Comparison of ENCODE assay signal across 8 mouse cellular contexts in genomic region chr17:28350466-28351352, GRCm38 (mm10). TPM values are rescaled to one million over a fixed set of nuclear protein-coding genes. Genes with fewer than 3 reads are reported as not detected.
DNase-seq lines count a peak whose midpoint lies in the region; ATAC-seq and TF ChIP-seq lines count a peak whose summit lies in the region.

Tead3 (minus strand) TSS chr17:28350817.

- no peaks in the 10 kb centered on the region for H3K36me3 ChIP-seq in hindbrain, embryonic 14.5 days (replicated peaks; ENCODE audit: control insufficient read depth, insufficient read depth)
- no peaks in the 10 kb centered on the region for H3K36me3 ChIP-seq in liver, adult 2 months (ENCODE audit: control insufficient read depth, insufficient read depth, low read length)
- no peaks in the 10 kb centered on the region for H3K36me3 ChIP-seq in myocyte (ENCODE audit: control insufficient read depth, insufficient read depth)

- peak; percentile 72 for DNase-seq in ES-CJ7 (ENCODE audit: low read depth, low spot score)
- peak; percentile 92 for DNase-seq in adrenal gland, postnatal 14 days
- peak; percentile 89 for DNase-seq in gastrocnemius, adult 2 months
- peak; percentile 57 for DNase-seq in hindbrain, embryonic 14.5 days (ENCODE audit: low spot score)
- DNase-seq in liver, adult 2 months (ENCODE audit: extremely low read depth, low read depth, low spot score), result peak; percentile 57
- DNase-seq in testis, postnatal 14 days (ENCODE audit: low spot score), result peak; percentile 79
- DNase-seq in c-Kit-positive CD71-positive TER-119-positive erythroid progenitor cells, embryonic 14.5 days (ENCODE audit: low spot score), result no peak

- peak; percentile 64 for ATAC-seq in hindbrain, embryonic 14.5 days (ENCODE audit: low FRiP score)

- peaks cover 29% of the 10 kb centered on the region for H3K27me3 ChIP-seq in hindbrain, embryonic 14.5 days (ENCODE audit: control insufficient read depth, insufficient read depth, low read length)
- H3K27me3 ChIP-seq in liver, adult 2 months (ENCODE audit: control insufficient read depth, insufficient read depth, low read length), result no peaks in the 10 kb centered on the region
- H3K27me3 ChIP-seq in myocyte (ENCODE audit: control insufficient read depth, insufficient read depth, insufficient read length), result no peaks in the 10 kb centered on the region

- H3K9me3 ChIP-seq in hindbrain, embryonic 14.5 days (ENCODE audit: control insufficient read depth, low read length), result no peaks in the 10 kb centered on the region

- H3K27ac ChIP-seq in gastrocnemius, adult 2 months, result peak within 1 kb of the TSS; percentile 95
- 0 out of 2 replicates have a peak within 1 kb of the TSS, but pooled peaks have one; percentile 43 for H3K27ac ChIP-seq in hindbrain, embryonic 14.5 days
- peak within 1 kb of the TSS; percentile 96 for H3K27ac ChIP-seq in liver, adult 2 months (replicated peaks; ENCODE audit: insufficient read depth, low read depth, low read length)

- TF ChIP-seq CTCF in gastrocnemius, adult 2 months (IDR thresholded peaks at IDR 0.05), result peak; percentile 39
- TF ChIP-seq CTCF in liver, adult 2 months (IDR thresholded peaks at IDR 0.05; ENCODE audit: low read depth, low read length), result no peak

- intact Hi-C loops in gastrocnemius, adult 2 months (cut with DNase I), result loop anchor here (2.0 kb wide), 1 partner anchor 20 kb away; no protein-coding TSS in a partner anchor

- H3K79me2 ChIP-seq in liver, adult 2 months (ENCODE audit: control insufficient read depth, insufficient read depth, low read length), result peaks cover 34% of the 10 kb centered on the region
- H3K79me2 ChIP-seq in myocyte (ENCODE audit: control insufficient read depth, insufficient read depth), result peaks cover 40% of the 10 kb centered on the region

- peak within 1 kb of the TSS; percentile 54 for H3K9ac ChIP-seq in hindbrain, embryonic 14.5 days
- peak within 1 kb of the TSS; percentile 97 for H3K9ac ChIP-seq in liver, adult 2 months (ENCODE audit: low read depth, low read length)

- peak within 1 kb of the TSS; percentile 91 for H3K4me2 ChIP-seq in hindbrain, embryonic 14.5 days (replicated peaks)
- peak within 1 kb of the TSS; percentile 97 for H3K4me2 ChIP-seq in myocyte (ENCODE audit: low read depth)

- H3ac ChIP-seq in myocyte (ENCODE audit: control insufficient read depth, insufficient read length), result peak within 1 kb of the TSS; percentile 80

- under 1% methylated on average over 57 of the region's 73 CpGs for WGBS in hindbrain, embryonic 14.5 days
- WGBS in liver, adult 2 months, result 1% methylated on average over 57 of the region's 73 CpGs

- H3K4me3 ChIP-seq in gastrocnemius, adult 2 months, result peak within 1 kb of the TSS; percentile 82
- H3K4me3 ChIP-seq in hindbrain, embryonic 14.5 days (replicated peaks; ENCODE audit: low read length), result peak within 1 kb of the TSS; percentile 54
- peak within 1 kb of the TSS; percentile 96 for H3K4me3 ChIP-seq in liver, adult 2 months (ENCODE audit: insufficient read depth, low read depth, low read length)
- peak within 1 kb of the TSS; percentile 73 for H3K4me3 ChIP-seq in myocyte

- peaks cover 10% of the 10 kb centered on the region for H3K4me1 ChIP-seq in hindbrain, embryonic 14.5 days (replicated peaks; ENCODE audit: control insufficient read depth, insufficient read depth, low read length)
- H3K4me1 ChIP-seq in liver, adult 2 months (ENCODE audit: control insufficient read depth, insufficient read depth, low read length), result peaks cover 13% of the 10 kb centered on the region

- TF ChIP-seq POLR2A in liver, adult 2 months (IDR thresholded peaks at IDR 0.05; ENCODE audit: extremely low read depth, insufficient read depth, low read length), result peak; percentile 55; the same call in 1 of the 2 replicates
- TF ChIP-seq POLR2A in myocyte (IDR thresholded peaks at IDR 0.05; ENCODE audit: insufficient read length, low read depth), result peak; percentile 74

TF ChIP-seq in myocyte, 11 proteins besides CTCF, POLR2A, EP300 and RAD21:
- TF ChIP-seq USF1 (IDR thresholded peaks at IDR 0.05; ENCODE audit: low read depth) (no peak), MAX (IDR thresholded peaks at IDR 0.05; ENCODE audit: low read depth) (no peak), POLR2AphosphoS2 (IDR thresholded peaks at IDR 0.05; ENCODE audit: insufficient read length, low read depth) (peak; percentile 54), E2F4 (IDR thresholded peaks at IDR 0.05; ENCODE audit: insufficient read depth) (no peak), TCF12 (IDR thresholded peaks at IDR 0.05; ENCODE audit: insufficient read depth, poor library complexity, severe bottlenecking) (no peak)

RNA-seq across cellular contexts. Expression of gene Tead3, which starts in this region (rescaled TPM):
- total RNA-seq in adrenal gland, postnatal 14 days (2021), result 10.6 and 11.4 TPM in 2 replicates
- total RNA-seq in gastrocnemius, adult 2 months (2021), result 1 to 10 TPM; 6.9 to 7.4 TPM
- 1.3 and 1.4 TPM in 2 replicates for polyA plus RNA-seq in hindbrain, embryonic 14.5 days (2014; fragmentation: Nextera tagmentation; extraction: Ambion mirVana)
- 3.0 and 3.7 TPM in 2 replicates for total RNA-seq in liver, adult 2 months (2014; rRNA removed)
- 7.6 and 11.0 TPM in 2 replicates for polyA plus RNA-seq in liver, adult 2 months (2012; rRNA removed)
- polyA plus RNA-seq in myocyte (2012; fragmentation: generic; extraction: Trizol), result 20.1 TPM

Comparison
In these comparisons a context has a peak if more than half of its experiments do, and no peak if none do; other contexts are left out.
1. H3K27ac ChIP-seq: peak in every context shown above with its lines; median percentile 96 in liver, adult 2 months; 95 in gastrocnemius, adult 2 months; 43 in hindbrain, embryonic 14.5 days.